Mouse (Mus musculus) right cerebral cortex, postnatal 14 days (tissue): ENCODE measurements around the gene Timm13.

Experiments used
- DNase-seq: peaks from one replicate; pipeline ENCODE4 v3.0.0; 2022

Timm13 gene

GRCm38 (mm10) chr10:80932700-80933420 is 32.1 kb upstream of the Timm13 start:
- DNase-seq: no peak

DNA sequence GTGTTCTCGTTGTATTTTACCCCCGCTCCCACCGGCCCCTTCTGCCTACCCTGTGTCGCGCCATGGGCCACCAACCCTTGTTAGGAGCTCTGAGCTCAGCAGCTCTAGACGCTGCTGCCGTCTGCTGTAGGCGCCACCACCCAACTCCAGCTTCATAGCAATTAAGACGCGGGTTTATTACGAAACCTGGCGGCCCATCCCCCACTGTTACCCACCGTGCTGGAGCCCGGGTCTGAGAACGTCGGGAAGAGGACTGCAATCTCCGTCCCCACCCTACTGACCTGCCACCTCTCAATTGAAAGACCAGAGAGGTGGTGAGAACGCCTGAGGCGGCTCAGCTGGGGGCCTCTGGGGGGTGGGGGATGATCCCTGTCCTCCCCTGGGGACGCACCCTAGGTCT is 31.4 kb upstream of the Timm13 start:
- peak; percentile 61 for DNase-seq

- DNase-seq: no peak
Measured at GRCm38 (mm10) chr10:80931695-80932094, 30.9 kb upstream of the Timm13 start.

GRCm38 (mm10) chr10:80931153-80931671 is 30.4 kb upstream of the Timm13 start:
- DNase-seq: no peak

DNA sequence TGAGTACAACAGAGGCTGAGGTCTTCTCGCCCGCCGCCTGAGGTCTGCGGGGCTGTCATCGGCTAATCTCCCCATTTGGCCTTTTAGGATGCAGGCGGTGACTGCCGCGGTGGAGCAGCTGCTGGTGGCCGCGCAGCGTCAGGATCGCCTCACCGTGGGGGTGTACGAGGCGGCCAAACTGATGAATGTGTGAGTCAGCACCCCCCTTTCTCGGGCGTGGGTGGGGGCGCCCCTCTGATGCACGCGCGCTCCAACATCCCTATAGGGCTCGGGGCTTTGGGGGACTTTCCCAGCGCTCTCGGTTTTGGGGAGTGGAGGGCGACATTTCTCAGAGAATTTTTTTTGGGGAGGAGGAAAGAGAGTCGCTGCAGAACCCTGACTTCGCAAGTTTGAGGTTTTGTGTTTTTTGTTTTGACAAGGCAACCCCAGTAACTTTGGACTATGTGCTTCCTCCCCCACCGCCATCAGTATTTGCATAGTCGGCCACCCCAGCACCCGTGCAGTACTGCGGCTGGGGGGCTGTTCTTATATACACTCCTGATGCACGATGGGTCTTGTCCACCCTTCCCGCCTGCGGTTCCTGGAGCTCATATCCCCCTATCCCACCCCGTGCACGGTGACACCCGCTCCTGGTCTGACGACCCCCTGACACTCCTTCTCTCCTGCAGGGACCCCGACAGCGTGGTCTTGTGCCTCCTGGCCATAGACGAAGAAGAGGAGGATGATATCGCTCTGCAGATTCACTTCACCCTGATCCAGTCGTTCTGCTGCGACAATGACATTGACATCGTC is 29.8 kb upstream of the Timm13 start:
- peak; percentile 41 for DNase-seq

GRCm38 (mm10) chr10:80929299-80930226 is 28.8 kb upstream of the Timm13 start, which contains the start of gene Gadd45b:
Gadd45b (plus strand) TSS chr10:80930073.
- DNase-seq: peak; percentile 99

DNA sequence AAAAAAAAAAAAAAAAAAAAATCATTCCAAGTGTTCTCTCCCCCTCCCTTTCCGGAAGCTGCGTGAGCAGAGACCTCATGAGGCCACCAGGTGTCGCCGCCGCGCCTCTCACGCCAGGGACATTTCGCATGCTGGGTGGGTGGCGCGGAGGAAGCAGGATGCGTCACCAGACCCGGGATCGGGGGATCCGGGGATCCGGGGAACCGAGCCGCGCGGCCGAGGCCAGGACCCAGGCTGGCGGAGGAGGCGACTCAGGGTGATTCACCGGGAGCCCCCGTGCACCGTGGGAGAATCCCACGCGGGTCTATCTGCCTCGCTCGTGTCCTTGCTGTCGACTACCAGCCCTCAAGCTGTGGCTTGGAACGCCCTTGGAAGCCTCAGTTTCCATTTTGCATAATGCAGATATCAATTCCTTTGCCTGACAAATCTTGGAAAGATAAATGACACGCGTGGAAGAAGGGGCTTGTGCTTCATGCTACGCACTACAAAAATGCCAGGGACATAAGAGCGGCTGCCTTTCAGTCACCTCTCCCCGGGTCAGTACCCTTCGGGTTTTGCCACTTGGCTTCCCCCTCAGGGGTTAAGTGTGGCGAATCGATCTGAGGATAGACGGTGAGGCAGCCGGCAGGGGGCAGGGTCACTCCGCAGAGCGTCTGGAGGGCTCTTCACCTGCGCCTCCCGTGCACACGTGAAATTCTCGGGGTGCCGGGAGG is 28.0 kb upstream of the Timm13 start:
- DNase-seq: peak; percentile 95

DNA sequence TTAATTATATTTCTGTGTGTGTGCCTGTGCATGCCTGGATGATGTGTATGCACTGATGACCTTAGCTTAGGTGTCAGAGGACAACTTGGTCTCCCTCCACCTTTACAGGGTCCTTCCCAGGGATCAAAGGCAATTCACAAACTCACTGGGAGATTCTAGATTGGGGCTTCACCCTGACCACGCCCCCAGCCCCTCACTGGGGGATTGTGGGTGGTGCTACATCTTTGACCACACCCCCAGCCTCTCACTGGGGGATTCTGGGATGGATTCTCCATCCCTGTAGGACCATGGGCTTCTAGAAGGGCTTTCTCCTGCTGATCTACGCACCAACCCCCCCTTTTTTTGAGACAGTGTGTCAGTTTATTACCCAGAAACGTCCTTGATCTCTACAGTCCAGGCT is 24.7 kb upstream of the Timm13 start:
- DNase-seq: no peak

DNA sequence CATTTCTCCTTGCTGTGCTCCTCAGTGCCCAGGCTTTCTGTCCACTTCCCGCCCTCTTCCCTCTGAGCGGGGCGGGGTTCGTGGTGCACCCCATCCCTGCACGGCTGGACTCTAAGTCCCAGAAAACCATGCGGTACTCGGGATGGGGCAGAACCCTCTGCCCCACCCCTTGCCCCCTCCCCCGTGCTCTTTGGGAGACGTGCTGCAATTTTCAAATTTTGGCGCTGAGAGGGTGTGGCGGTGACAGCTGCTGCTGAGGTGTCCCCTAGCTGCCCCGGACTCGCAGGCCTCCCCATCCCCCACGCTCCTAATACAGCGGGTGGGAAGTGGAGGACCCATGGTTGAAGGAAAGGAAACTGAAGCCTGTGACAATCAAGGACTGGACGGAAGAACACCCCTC is 21.2 kb upstream of the Timm13 start:
- no peak for DNase-seq

DNA sequence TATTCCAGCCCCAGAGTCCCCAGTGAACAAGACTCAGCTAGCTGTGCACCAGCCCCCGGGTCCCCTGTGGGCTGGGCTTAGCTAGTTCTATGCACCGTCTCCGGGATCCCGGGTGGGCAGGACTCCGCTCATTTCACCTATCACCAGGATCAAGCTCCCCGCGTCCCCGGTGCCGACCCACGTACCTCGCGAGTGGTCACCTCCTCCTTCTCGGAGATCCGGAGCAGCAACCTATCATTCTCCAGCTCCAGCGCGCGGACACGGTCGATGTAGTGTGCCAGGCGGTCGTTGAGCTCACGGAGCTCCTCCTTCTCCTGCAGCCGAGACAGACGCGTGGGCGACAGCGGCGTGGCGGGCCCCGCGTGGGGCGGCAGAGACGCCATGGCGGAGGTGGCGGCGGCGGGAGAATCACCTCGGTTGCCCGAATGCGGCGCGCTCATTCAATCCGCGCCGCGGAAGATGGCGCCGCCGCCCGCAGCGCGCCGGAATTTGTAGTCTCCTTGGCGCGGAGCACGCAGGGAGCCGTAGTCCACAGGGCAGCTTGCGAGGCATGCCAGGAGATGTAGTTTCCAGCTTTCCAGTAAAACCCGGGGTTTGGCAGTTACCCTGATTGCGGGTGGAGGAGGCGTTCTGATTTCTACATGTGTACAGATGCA is 17.1 kb upstream of the Timm13 start, which contains the start of gene Lmnb2:
Lmnb2 (minus strand) TSS at position 467 of the 656 bp plus-strand sequence.
- DNase-seq: peak; percentile 82

- no peak for DNase-seq
Measured at GRCm38 (mm10) chr10:80917336-80917778, 16.6 kb upstream of the Timm13 start.

- no peak for DNase-seq
Measured at GRCm38 (mm10) chr10:80915736-80916135, 15.0 kb upstream of the Timm13 start.

DNA sequence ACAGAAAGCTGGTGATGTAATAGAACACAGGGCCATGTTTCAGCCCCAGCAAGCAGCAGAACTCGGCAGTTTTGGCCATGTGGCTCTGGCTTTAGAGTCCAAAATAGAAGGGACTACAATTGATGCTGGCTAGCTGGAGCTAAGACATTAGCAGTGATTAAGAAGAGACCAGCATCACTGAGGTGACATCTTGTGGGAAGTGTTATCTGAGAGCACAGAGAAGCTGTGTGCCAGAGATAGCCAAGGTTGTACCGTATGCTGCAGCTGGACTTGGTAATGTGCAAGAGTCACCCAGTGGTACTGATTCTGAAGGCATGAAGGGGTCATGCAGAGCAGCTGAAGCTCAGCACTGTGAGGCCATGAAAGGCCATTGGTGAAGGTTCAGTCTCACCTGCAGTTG is 14.5 kb upstream of the Timm13 start:
- no peak for DNase-seq

- DNase-seq: no peak
Measured at GRCm38 (mm10) chr10:80914253-80914656, 13.5 kb upstream of the Timm13 start.

DNA sequence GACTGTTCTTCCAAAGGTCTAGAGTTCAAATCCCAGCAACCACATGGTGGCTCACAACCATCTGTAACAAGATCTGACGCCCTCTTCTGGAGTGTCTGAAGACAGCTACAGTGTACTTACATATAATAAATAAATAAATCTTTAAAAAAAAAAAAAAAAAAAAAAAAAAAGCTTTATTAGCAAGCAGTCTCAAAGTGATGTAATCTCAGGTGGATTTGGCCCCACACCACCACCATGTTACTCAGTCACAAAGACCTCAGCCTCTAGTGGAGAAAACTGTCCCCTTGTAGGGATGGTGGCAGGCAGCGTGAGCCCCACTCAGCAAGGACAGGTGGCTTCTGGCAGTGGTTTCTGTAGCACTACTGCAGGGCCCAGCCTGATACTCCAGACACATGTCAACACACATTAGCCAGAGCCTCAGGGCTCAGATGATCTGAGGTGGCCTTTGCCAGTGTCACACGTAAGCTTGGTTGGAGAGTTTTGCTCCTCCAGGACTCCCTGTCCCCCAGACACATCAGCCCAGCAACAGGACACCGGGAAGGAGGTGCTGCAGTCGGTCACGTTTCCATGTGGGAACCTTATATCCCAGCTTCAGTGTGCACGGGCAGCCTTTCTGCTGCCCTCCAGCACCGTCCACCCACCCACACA is 12.7 kb upstream of the Timm13 start:
- DNase-seq: no peak

DNA sequence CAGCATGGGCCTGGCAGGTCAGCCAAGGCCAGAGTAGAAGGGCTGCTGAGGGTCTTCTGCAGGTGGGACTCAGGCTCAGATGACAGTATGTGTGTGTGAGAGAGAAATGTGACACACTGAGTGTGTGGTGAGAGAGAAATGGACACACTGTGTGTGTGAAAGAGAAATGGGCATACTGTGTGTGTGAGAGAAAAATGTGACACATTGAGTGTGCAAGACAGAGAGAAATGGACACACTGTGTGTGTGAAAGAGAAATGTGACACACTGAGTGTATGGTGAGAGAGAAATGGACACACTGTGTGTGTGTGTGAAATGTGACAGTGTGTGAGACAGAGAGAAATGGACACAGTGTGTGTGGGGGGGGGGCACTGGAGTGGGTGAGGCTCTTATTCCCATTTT is 11.1 kb upstream of the Timm13 start:
- DNase-seq: no peak

DNA sequence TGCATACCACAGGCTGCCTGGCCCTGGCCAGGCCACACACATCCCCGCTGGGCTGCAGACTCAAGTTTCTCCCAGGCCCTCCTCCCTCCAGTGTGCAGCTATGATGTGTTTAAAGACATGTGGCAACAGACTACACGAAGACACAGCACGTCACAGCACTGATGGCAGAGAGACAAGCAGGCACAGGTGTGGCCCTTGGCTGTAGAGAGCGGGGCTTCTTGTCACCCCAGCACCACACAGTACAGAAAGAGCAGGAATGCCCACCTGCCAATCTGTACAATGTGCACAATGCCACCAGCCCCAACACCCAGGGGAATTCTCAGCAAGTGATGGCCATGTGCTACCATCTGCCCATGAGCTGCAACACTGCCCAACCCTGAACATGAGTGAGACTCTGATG is 10.6 kb upstream of the Timm13 start:
- no peak for DNase-seq

GRCm38 (mm10) chr10:80909375-80910162 is 8.8 kb upstream of the Timm13 start:
- DNase-seq: no peak

GRCm38 (mm10) chr10:80904709-80905108 is 3.9 kb upstream of the Timm13 start:
- DNase-seq: no peak
